Mouse (Mus musculus) liver, postnatal 0 days (tissue): ENCODE results near the gene Efcab5.

Experiments
- CTCF ChIP-seq: sonication (generic); IDR thresholded peaks from 2 replicates; pipeline ENCODE4 v1.5.1; 2016; ENCODE audit warnings: antibody characterized with exemption, low read depth
- EP300 ChIP-seq: IDR thresholded peaks from 2 replicates; pipeline ENCODE4 v1.6.1; 2016; ENCODE audit warnings: antibody characterized with exemption, low read depth, mild to moderate bottlenecking

DNA sequence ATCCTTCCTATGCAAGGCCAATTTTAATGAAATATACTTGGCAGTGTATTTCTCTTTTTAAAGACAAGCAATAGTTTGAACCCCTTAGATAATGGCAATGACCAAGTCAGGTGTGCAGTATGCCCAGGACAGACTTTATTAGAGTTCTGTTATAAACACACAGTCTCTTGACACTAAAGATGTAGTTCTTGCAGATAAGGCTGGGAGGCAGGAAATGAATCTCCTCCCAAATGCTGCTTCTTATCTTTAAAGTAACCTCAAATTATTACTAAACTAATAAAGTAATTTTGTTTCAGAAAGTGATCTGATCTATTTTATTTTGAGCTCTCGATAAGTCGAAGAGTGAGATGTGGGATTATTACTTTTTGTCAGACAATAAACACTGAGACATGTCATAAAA is 125.4 kb downstream of the Efcab5 start:
- TF ChIP-seq EP300 (no peak), CTCF (no peak)
